Comparison of ENCODE assay signal across 8 mouse cellular contexts in genomic region chr6:119396309-119396634, GRCm38 (mm10). TPM values are rescaled to one million over a fixed set of nuclear protein-coding genes. Genes with fewer than 3 reads are reported as not detected.
DNase-seq lines count a peak whose midpoint lies in the region; ATAC-seq and TF ChIP-seq lines count a peak whose summit lies in the region.

No protein-coding gene starts in this region.

- TF ChIP-seq CTCF in CH12.LX (conservative IDR thresholded peaks at IDR 0.05 in 1 of 2, IDR thresholded peaks at IDR 0.05 in 1 of 2; ENCODE audit: low read depth in 2 of 2, low read length in 2 of 2) = no peak

- no peak for TF ChIP-seq EP300 in CH12.LX (IDR thresholded peaks at IDR 0.05; ENCODE audit: low read length)

- TF ChIP-seq POLR2A in CH12.LX (IDR thresholded peaks at IDR 0.05; ENCODE audit: low read depth, low read length) = no peak

- in situ Hi-C loops in CH12.LX (cut with MboI; ENCODE audit: low pct_ligation_motif_present, low pct_unique_long_range_greater_than_20kb, low sequenced_read_pairs) = loop anchor here (10.0 kb wide), 1 partner anchor 49 kb away; no protein-coding TSS in a partner anchor

- no peaks in the 10 kb centered on the region for H3K36me3 ChIP-seq in CH12.LX (replicated peaks in 1 of 2; ENCODE audit: control insufficient read depth in 1 of 2, insufficient read depth in 1 of 2, low read length in 1 of 2)
- H3K36me3 ChIP-seq in heart, embryonic 13.5 days = no peaks in the 10 kb centered on the region
- no peaks in the 10 kb centered on the region for H3K36me3 ChIP-seq in liver, embryonic 12.5 days

- H3K4me3 ChIP-seq in CH12.LX (replicated peaks in 1 of 3; ENCODE audit: low read depth in 2 of 3, low read length in 2 of 3, poor library complexity in 1 of 3) = no peak overlapping the region
- H3K4me3 ChIP-seq in heart, embryonic 13.5 days = no peak overlapping the region
- no peak overlapping the region for H3K4me3 ChIP-seq in liver, embryonic 12.5 days

- H3K79me2 ChIP-seq in CH12.LX (replicated peaks; ENCODE audit: control insufficient read depth, extremely low read depth, insufficient read depth, poor library complexity, severe bottlenecking) = no peaks in the 10 kb centered on the region

- no peak overlapping the region for H3K9ac ChIP-seq in CH12.LX (ENCODE audit: insufficient read depth, low read depth)
- 0 out of 2 replicates have a peak overlapping the region, but pooled peaks have one; percentile 28 for H3K9ac ChIP-seq in heart, embryonic 13.5 days
- no peak overlapping the region for H3K9ac ChIP-seq in liver, embryonic 12.5 days

- dilution Hi-C loops in CH12.LX (cut with MboI; ENCODE audit: extremely low pct_ligation_motif_present, extremely low pct_unique_long_range_greater_than_20kb, low sequenced_read_pairs) = no loop called here

- peaks cover 6 to 26% of the 10 kb centered on the region in 2 experiments for H3K4me1 ChIP-seq in CH12.LX (ENCODE audit: control insufficient read depth in 1 of 2, insufficient read depth in 2 of 2)
- peaks cover 12% of the 10 kb centered on the region for H3K4me1 ChIP-seq in heart, embryonic 13.5 days
- H3K4me1 ChIP-seq in liver, embryonic 12.5 days = peaks cover 15% of the 10 kb centered on the region

- peak overlapping the region; percentile 51 for H3K27ac ChIP-seq in CH12.LX (ENCODE audit: insufficient read depth, low read depth)
- peak overlapping the region; percentile 24; the same call in 1 of the 2 replicates for H3K27ac ChIP-seq in heart, embryonic 13.5 days (replicated peaks)
- H3K27ac ChIP-seq in liver, embryonic 12.5 days = no peak overlapping the region

- DNase-seq in CH12.LX (ENCODE audit: extremely low read depth) = peak; percentile 62
- DNase-seq in adrenal gland, adult 2 months = peak; percentile 93
- DNase-seq in right cerebral cortex, postnatal 10 days (ENCODE audit: low spot score in 2 of 2) = peak; percentile 47 to 57
- DNase-seq in urinary bladder, postnatal 36 days (ENCODE audit: low spot score in 2 of 2) = peak; percentile 77 to 91
- DNase-seq in layer of hippocampus, adult 8-10 months (ENCODE audit: low spot score in 2 of 2) = no peak
- DNase-seq in cerebellum, adult 11 months = no peak

- peak overlapping the region; percentile 90; the same call in 1 of the 2 replicates for H3K4me2 ChIP-seq in CH12.LX (ENCODE audit: insufficient read depth, low read depth, poor library complexity, severe bottlenecking)
- H3K4me2 ChIP-seq in heart, embryonic 13.5 days = no peak overlapping the region
- H3K4me2 ChIP-seq in liver, embryonic 12.5 days = no peak overlapping the region

- WGBS in heart, embryonic 13.5 days = 24% methylated on average over 5 of the region's 5 CpGs
- WGBS in liver, embryonic 12.5 days (ENCODE audit: insufficient replicate concordance) = 22% methylated on average over 5 of the region's 5 CpGs

- H3K27me3 ChIP-seq in CH12.LX (replicated peaks) = no peaks in the 10 kb centered on the region
- no peaks in the 10 kb centered on the region for H3K27me3 ChIP-seq in heart, embryonic 13.5 days (replicated peaks)
- no peaks in the 10 kb centered on the region for H3K27me3 ChIP-seq in liver, embryonic 12.5 days (replicated peaks)

- TF ChIP-seq RAD21 in CH12.LX (IDR thresholded peaks at IDR 0.05; ENCODE audit: low read depth, low read length) = no peak

- peaks cover 4% of the 10 kb centered on the region for H3K9me3 ChIP-seq in CH12.LX (replicated peaks; ENCODE audit: low read length)
- no peaks in the 10 kb centered on the region for H3K9me3 ChIP-seq in heart, embryonic 13.5 days
- H3K9me3 ChIP-seq in liver, embryonic 12.5 days (replicated peaks) = no peaks in the 10 kb centered on the region

- ATAC-seq in heart, embryonic 13.5 days (ENCODE audit: extremely low read depth, insufficient number of reproducible peaks, low FRiP score, low TSS enrichment) = peak; percentile 61; the same call in 1 of the 2 replicates
- peak; percentile 37 for ATAC-seq in liver, embryonic 12.5 days

TF ChIP-seq in CH12.LX, 34 proteins besides CTCF, POLR2A, EP300 and RAD21:
- peak; percentile 30; the same call in 1 of the 2 replicates for TF ChIP-seq ETS1 (conservative IDR thresholded peaks at IDR 0.05; ENCODE audit: low read depth, low read length)
- TF ChIP-seq GABPA (IDR thresholded peaks at IDR 0.05; ENCODE audit: insufficient replicate concordance, low read depth, low read length) = no peak
- no peak for TF ChIP-seq NRF1 (IDR thresholded peaks at IDR 0.05; ENCODE audit: low read depth, low read length)
- peak; percentile 57 for TF ChIP-seq BHLHE40 (IDR thresholded peaks at IDR 0.05; ENCODE audit: low read depth, low read length)
- TF ChIP-seq SIN3A (IDR thresholded peaks at IDR 0.05; ENCODE audit: low read length) = no peak
- no peak for TF ChIP-seq KAT2A (IDR thresholded peaks at IDR 0.05; ENCODE audit: insufficient replicate concordance, low read length)
- TF ChIP-seq RCOR1 (conservative IDR thresholded peaks at IDR 0.05; ENCODE audit: low read depth, low read length) = no peak
- TF ChIP-seq ZC3H11A (IDR thresholded peaks at IDR 0.05; ENCODE audit: low read depth, low read length) = no peak
- TF ChIP-seq ZMIZ1 (IDR thresholded peaks at IDR 0.05; ENCODE audit: low read depth, low read length) = no peak
- no peak for TF ChIP-seq ZNF384 (IDR thresholded peaks at IDR 0.05; ENCODE audit: low read depth, low read length)
- TF ChIP-seq USF2 (conservative IDR thresholded peaks at IDR 0.05; ENCODE audit: low read depth, low read length) = no peak
- TF ChIP-seq TBP (conservative IDR thresholded peaks at IDR 0.05; ENCODE audit: low read depth, low read length) = no peak
- no peak for TF ChIP-seq UBTF (IDR thresholded peaks at IDR 0.05; ENCODE audit: low read depth, low read length)
- no peak for TF ChIP-seq MXI1 (IDR thresholded peaks at IDR 0.05; ENCODE audit: low read depth, low read length)
- no peak for TF ChIP-seq MAX (IDR thresholded peaks at IDR 0.05; ENCODE audit: low read length)
- TF ChIP-seq MAZ (IDR thresholded peaks at IDR 0.05; ENCODE audit: low read depth, low read length) = 0 out of 2 replicates have a peak, but pooled peaks have one; percentile 2
- no peak for TF ChIP-seq ELF1 (IDR thresholded peaks at IDR 0.05; ENCODE audit: low read depth, low read length)
- TF ChIP-seq SMC3 (IDR thresholded peaks at IDR 0.05; ENCODE audit: low read depth, low read length) = no peak
- TF ChIP-seq JUND (conservative IDR thresholded peaks at IDR 0.05; ENCODE audit: low read depth, low read length) = no peak
- TF ChIP-seq MEF2A (IDR thresholded peaks at IDR 0.05; ENCODE audit: borderline replicate concordance, low read depth, low read length) = no peak
- TF ChIP-seq IRF4 (IDR thresholded peaks at IDR 0.05; ENCODE audit: low read depth, low read length) = no peak
- TF ChIP-seq USF1 (IDR thresholded peaks at IDR 0.05; ENCODE audit: low read depth, low read length) = no peak
- no peak for TF ChIP-seq ZKSCAN1 (IDR thresholded peaks at IDR 0.05; ENCODE audit: borderline replicate concordance, low read depth, low read length)
TF ChIP-seq in CH12.LX: peak in this region for 3.

RNA-seq across cellular contexts. Expression of gene Adipor2, which starts 21.2 kb away (rescaled TPM):
- total RNA-seq in CH12.LX (2012; rRNA removed) (40.3 and 43.4 TPM in 2 replicates), CH12.LX (2014; rRNA removed) (40.0 and 43.5 TPM in 2 replicates)
- 27.5 and 29.8 TPM in 2 replicates for polyA plus RNA-seq in CH12.LX (2012; ENCODE audit: insufficient read length, low read depth)
- total RNA-seq in adrenal gland, adult 2 months (2021) = 100 to 1,000 TPM; 194 to 198 TPM
- polyA plus RNA-seq in adrenal gland, adult 2 months (2012; rRNA removed) = 55.9 and 62.9 TPM in 2 replicates
- 25.2 and 33.6 TPM in 2 replicates for polyA plus RNA-seq in heart, embryonic 13.5 days (2015; fragmentation: Nextera tagmentation; extraction: Ambion mirVana)
- 30.2 TPM in 2 replicates for polyA plus RNA-seq in liver, embryonic 12.5 days (2016; fragmentation: Nextera tagmentation; extraction: Ambion mirVana)
- 10 to 100 TPM; 41.4 to 46.2 (median 44.2) TPM for total RNA-seq in layer of hippocampus, adult 8-10 months (2022)

Comparison
In these comparisons a context has a peak if more than half of its experiments do, and no peak if none do; other contexts are left out.
1. DNase-seq: peak in CH12.LX (single experiment), adrenal gland, adult 2 months (single experiment), right cerebral cortex, postnatal 10 days (2 of 2) and urinary bladder, postnatal 36 days (2 of 2); none in layer of hippocampus, adult 8-10 months (0 of 2) and cerebellum, adult 11 months (single experiment).